Mouse (Mus musculus): ENCODE results near the gene Clic1. TPM values are rescaled to one million over a fixed set of nuclear protein-coding genes. Genes with fewer than 3 reads are reported as not detected.

Gene Clic1
- total and polyA plus RNA-seq, 3 experiments, result 114 to 198 (median 160) TPM

- dilution Hi-C loops (cut with MboI; ENCODE audit: extremely low pct_ligation_motif_present, extremely low pct_unique_long_range_greater_than_20kb, low sequenced_read_pairs), result no loop called here
- H3K9me3 ChIP-seq (replicated peaks; ENCODE audit: low read length), result no peaks in the 10 kb centered on the region
- H3K27ac ChIP-seq (ENCODE audit: insufficient read depth, low read depth), result no peak overlapping the region
- no peak for DNase-seq (ENCODE audit: extremely low read depth)
- TF ChIP-seq KAT2A (IDR thresholded peaks at IDR 0.05; ENCODE audit: insufficient replicate concordance, low read length), result no peak
- no peak for TF ChIP-seq ELF1 (IDR thresholded peaks at IDR 0.05; ENCODE audit: low read depth, low read length)
- no peak overlapping the region for H3K9ac ChIP-seq (ENCODE audit: insufficient read depth, low read depth)
- H3K36me3 ChIP-seq (replicated peaks in 1 of 2; ENCODE audit: control insufficient read depth in 1 of 2, insufficient read depth in 1 of 2, low read length in 1 of 2), result peaks cover 0 to 20% of the 10 kb centered on the region in 2 experiments
- H3K4me2 ChIP-seq (ENCODE audit: insufficient read depth, low read depth, poor library complexity, severe bottlenecking), result no peak overlapping the region
- no peaks in the 10 kb centered on the region for H3K79me2 ChIP-seq (replicated peaks; ENCODE audit: control insufficient read depth, extremely low read depth, insufficient read depth, poor library complexity, severe bottlenecking)
- H3K27me3 ChIP-seq (replicated peaks), result no peaks in the 10 kb centered on the region
- H3K4me1 ChIP-seq (ENCODE audit: control insufficient read depth in 1 of 2, insufficient read depth in 2 of 2), result peaks cover 5 to 27% of the 10 kb centered on the region in 2 experiments; a peak in 3 of 4 replicates
- H3K4me3 ChIP-seq (replicated peaks in 1 of 3; ENCODE audit: low read depth in 2 of 3, low read length in 2 of 3, poor library complexity in 1 of 3), result no peak overlapping the region
- in situ Hi-C loops (cut with MboI; ENCODE audit: low pct_ligation_motif_present, low pct_unique_long_range_greater_than_20kb, low sequenced_read_pairs), result no loop called here
Observed at GRCm38 (mm10) chr17:35034896-35035295, 14.9 kb upstream of the Clic1 start.

GRCm38 (mm10) chr17:35039121-35039873 lies 10.5 kb upstream of the Clic1 start:
- Histone ChIP-seq H3K27me3 (replicated peaks) (no peaks in the 10 kb centered on the region), H3K36me3 (replicated peaks in 1 of 2; ENCODE audit: control insufficient read depth in 1 of 2, insufficient read depth in 1 of 2, low read length in 1 of 2) (peaks cover 0 to 3% of the 10 kb centered on the region in 2 experiments), H3K79me2 (replicated peaks; ENCODE audit: control insufficient read depth, extremely low read depth, insufficient read depth, poor library complexity, severe bottlenecking) (no peaks in the 10 kb centered on the region), H3K4me1 (ENCODE audit: control insufficient read depth in 1 of 2, insufficient read depth in 2 of 2) (peaks cover 5 to 29% of the 10 kb centered on the region in 2 experiments; a peak in 3 of 4 replicates), H3K9ac (ENCODE audit: insufficient read depth, low read depth) (no peak overlapping the region), H3K4me3 (replicated peaks in 1 of 3; ENCODE audit: low read depth in 2 of 3, low read length in 2 of 3, poor library complexity in 1 of 3) (no peak overlapping the region), H3K27ac (ENCODE audit: insufficient read depth, low read depth) (no peak overlapping the region), H3K4me2 (ENCODE audit: insufficient read depth, low read depth, poor library complexity, severe bottlenecking) (no peak overlapping the region), H3K9me3 (replicated peaks; ENCODE audit: low read length) (no peaks in the 10 kb centered on the region)
- in situ Hi-C loops (cut with MboI; ENCODE audit: low pct_ligation_motif_present, low pct_unique_long_range_greater_than_20kb, low sequenced_read_pairs), result no loop called here
- TF ChIP-seq MAX (IDR thresholded peaks at IDR 0.05; ENCODE audit: low read length) (no peak), MXI1 (IDR thresholded peaks at IDR 0.05; ENCODE audit: low read depth, low read length) (no peak), EP300 (IDR thresholded peaks at IDR 0.05; ENCODE audit: low read length) (no peak), JUN (IDR thresholded peaks at IDR 0.05; ENCODE audit: insufficient read depth, low read depth, low read length) (no peak), ZC3H11A (IDR thresholded peaks at IDR 0.05; ENCODE audit: low read depth, low read length) (no peak), CHD1 (IDR thresholded peaks at IDR 0.05; ENCODE audit: low read depth, low read length) (no peak), ZKSCAN1 (IDR thresholded peaks at IDR 0.05; ENCODE audit: borderline replicate concordance, low read depth, low read length) (no peak), PAX5 (IDR thresholded peaks at IDR 0.05; ENCODE audit: low read length) (no peak), RAD21 (IDR thresholded peaks at IDR 0.05; ENCODE audit: low read depth, low read length) (no peak)
- dilution Hi-C loops (cut with MboI; ENCODE audit: extremely low pct_ligation_motif_present, extremely low pct_unique_long_range_greater_than_20kb, low sequenced_read_pairs), result no loop called here
- DNase-seq (ENCODE audit: extremely low read depth), result no peak

GRCm38 (mm10) chr17:35043794-35044193 lies 6.0 kb upstream of the Clic1 start:
- H3K4me3 ChIP-seq (replicated peaks in 1 of 3; ENCODE audit: low read depth in 2 of 3, low read length in 2 of 3, poor library complexity in 1 of 3), result no peak overlapping the region
- no peaks in the 10 kb centered on the region for H3K9me3 ChIP-seq (replicated peaks; ENCODE audit: low read length)
- no peak for DNase-seq (ENCODE audit: extremely low read depth)
- peaks cover 0 to 5% of the 10 kb centered on the region in 2 experiments for H3K36me3 ChIP-seq (replicated peaks in 1 of 2; ENCODE audit: control insufficient read depth in 1 of 2, insufficient read depth in 1 of 2, low read length in 1 of 2)
- TF ChIP-seq HCFC1 (IDR thresholded peaks at IDR 0.05; ENCODE audit: low read depth, low read length) (no peak), POLR2AphosphoS2 (IDR thresholded peaks at IDR 0.05; ENCODE audit: low read depth, low read length) (no peak)
- dilution Hi-C loops (cut with MboI; ENCODE audit: extremely low pct_ligation_motif_present, extremely low pct_unique_long_range_greater_than_20kb, low sequenced_read_pairs) (no loop called here), in situ Hi-C loops (cut with MboI; ENCODE audit: low pct_ligation_motif_present, low pct_unique_long_range_greater_than_20kb, low sequenced_read_pairs) (no loop called here)
- no peaks in the 10 kb centered on the region for H3K27me3 ChIP-seq (replicated peaks)
- no peaks in the 10 kb centered on the region for H3K79me2 ChIP-seq (replicated peaks; ENCODE audit: control insufficient read depth, extremely low read depth, insufficient read depth, poor library complexity, severe bottlenecking)
- no peak overlapping the region for H3K4me2 ChIP-seq (ENCODE audit: insufficient read depth, low read depth, poor library complexity, severe bottlenecking)
- H3K4me1 ChIP-seq (ENCODE audit: control insufficient read depth in 1 of 2, insufficient read depth in 2 of 2), result peaks cover 5 to 57% of the 10 kb centered on the region in 2 experiments; a peak in 3 of 4 replicates
- no peak overlapping the region for H3K9ac ChIP-seq (ENCODE audit: insufficient read depth, low read depth)
- no peak overlapping the region for H3K27ac ChIP-seq (ENCODE audit: insufficient read depth, low read depth)
